Mouse (Mus musculus): ENCODE data around the gene Actg2.

Actg2 gene

DNA sequence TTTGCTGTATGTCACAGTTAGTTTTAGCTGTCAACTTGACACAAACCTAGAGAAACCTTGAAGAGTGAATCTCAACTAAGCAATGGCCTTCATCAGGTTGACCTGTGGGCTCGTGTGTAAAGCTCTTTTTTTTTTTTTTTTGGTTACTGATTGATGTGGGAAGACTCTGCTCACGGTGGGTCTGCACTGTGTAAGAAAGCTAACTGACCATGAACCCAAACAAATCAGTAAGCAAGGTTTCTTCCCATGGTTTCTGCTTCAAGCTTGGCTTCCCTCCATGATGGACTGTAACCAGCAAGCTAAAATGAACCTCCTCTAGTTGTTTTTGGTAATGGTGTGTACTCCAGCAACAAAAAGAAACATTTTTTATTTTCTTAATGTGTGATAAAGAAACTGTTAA is 56.9 kb downstream of the Actg2 start:
- DNase-seq (ENCODE audit: low spot score), result no peak

DNA sequence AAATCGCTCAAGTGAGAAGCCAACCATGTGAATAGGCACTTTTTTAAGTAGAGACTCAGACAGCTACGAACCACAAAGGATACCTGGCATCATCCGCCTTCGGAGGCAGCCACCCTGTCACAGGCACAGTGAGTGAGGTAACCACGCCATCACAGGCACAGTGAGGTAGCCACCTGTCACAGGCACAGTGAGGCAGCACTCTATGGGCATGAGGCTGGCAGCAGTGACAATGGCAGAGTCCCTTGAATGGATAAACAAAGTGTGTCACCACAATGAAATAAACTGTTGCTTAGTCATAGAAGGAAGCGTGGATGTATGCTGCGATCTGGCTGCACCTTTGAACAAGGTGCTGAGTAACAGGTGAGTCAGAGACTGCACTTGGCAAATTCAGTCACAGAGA is 57.4 kb downstream of the Actg2 start:
- no peak for DNase-seq (ENCODE audit: low spot score)

DNA sequence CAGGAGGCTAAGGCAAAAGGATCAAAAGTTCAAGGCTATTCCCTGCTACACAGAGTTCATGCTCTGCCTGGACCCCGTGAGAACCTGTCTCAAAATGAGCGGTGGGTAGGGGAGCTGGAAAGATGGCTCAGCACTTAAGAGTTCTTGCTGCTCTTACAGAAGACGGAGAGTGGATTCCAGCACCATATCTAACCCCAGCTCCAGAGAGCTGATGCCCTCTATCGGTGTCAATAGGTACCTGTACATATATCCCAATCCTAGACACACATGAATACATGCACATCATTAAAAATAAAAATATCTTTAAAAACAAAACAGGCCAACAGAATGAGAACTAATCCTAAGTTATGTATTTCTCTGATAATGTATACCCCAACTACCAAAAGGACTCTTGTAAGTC is 57.8 kb downstream of the Actg2 start:
- no peak for DNase-seq (ENCODE audit: low spot score)

DNA sequence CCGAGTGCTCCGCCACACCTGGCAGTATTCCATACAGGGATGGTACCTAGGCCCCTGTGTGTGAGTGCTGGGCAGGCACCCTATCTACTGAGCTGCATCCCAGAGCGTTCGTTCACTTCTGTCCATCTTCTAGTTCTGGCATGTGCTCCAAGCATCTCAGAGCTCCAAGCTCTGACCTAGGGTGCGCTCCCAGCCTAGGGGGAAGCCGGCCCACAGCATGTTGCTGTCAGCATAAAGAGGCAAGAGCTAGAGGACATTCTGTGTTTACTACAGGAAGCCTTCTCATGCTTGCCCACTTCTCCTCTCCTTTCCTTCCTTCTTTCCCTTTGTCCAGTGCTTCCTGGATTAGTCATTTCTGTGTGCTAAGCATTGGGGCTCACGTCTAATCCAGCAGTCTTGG is 60.6 kb downstream of the Actg2 start:
- DNase-seq (ENCODE audit: low spot score), result no peak

DNA sequence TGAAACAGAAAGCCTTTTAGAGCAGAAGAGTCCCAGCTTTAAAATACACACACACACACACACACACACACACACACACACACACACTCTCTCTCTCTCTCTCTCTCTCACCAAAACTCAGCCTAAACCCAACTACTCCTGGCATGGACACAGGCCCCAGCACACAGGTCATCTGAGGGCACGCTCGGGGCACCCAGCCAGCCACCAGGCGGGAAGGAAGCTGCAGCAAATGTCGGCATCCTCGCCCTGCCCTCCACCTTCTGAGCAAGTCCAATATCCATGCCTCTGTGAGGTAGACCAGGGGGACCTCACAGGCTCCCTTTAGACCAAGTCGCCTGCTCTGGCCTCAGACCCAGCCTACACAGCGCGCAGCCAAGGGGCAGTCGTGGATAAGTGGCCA is 62.8 kb downstream of the Actg2 start:
- DNase-seq (ENCODE audit: low spot score), result no peak

DNA sequence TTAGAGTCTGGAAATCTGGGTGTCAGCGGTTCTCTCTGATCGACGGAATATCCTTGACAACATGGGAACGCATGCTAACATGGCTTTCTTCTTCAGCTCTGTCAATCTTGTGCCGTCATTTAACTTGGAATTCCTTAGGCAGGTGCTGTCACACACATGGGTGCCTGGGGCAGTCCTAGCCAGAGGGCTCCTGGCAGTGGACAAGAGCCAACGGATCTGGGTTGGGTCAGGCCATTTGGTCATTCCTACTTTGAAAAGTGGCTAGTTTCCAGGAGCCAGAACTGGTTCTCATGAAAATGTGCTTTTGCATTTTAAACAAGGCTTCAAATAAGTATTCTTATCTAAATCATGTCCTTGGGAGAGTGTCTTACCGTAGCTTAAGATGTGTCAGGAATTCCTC is 64.3 kb downstream of the Actg2 start:
- no peak for DNase-seq (ENCODE audit: low spot score)

DNA sequence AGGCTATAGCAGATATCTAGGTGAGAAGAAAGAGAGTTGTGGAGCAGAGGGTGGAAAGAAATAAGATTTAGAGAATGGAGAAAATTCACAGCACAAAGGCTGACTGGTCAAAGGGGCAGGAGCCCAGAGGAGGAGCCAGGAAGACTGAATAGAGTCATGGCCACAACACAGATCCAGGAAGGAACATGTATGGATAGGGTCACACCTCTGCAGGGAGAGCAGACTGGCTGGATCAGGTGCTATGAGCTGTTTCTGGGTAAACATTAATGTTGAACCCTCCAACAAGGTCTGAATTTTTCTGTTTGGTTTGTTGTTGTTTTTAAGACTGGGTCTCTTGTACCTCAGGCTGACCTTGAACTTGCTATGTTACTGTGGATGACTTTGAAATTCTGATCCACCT is 72.1 kb downstream of the Actg2 start:
- DNase-seq (ENCODE audit: low spot score), result no peak

Data from retina, embryonic 14.5 days (tissue).